Mouse (Mus musculus) liver, embryonic 12.5 days (tissue): ENCODE measurements at regions not wholly inside any gene's neighbourhood (a gene's known extent, or its start where the extent isn't known, plus 50 kb on each side); places are given as distances from the start of the nearest gene placed in this dataset.

Experiments used
- ATAC-seq: fragments of 200-750 bp; cut with Nextera tagmentation; 2 replicates; pipeline ENCODE4 v1.8.0; 2017; ENCODE audit warnings: moderate number of reproducible peaks, mild to moderate bottlenecking, moderate library complexity
- H3K27ac ChIP-seq: fragments of 300-500 bp; sonication (generic); 2 replicates; pipeline ENCODE4 v1.5.1; 2016; ENCODE audit warnings: mild to moderate bottlenecking
- H3K27me3 ChIP-seq: fragments of 300-500 bp; sonication (generic); replicated peaks from 2 replicates; pipeline ENCODE4 v1.6.1; 2016; ENCODE audit warnings: mild to moderate bottlenecking, moderate library complexity
- H3K36me3 ChIP-seq: fragments of 300-500 bp; sonication (generic); 2 replicates; pipeline ENCODE4 v1.6.1; 2016; ENCODE audit warnings: mild to moderate bottlenecking, moderate library complexity
- H3K4me1 ChIP-seq: fragments of 300-500 bp; sonication (generic); 2 replicates; pipeline ENCODE4 v1.6.1; 2016
- H3K4me2 ChIP-seq: fragments of 300-500 bp; sonication (generic); 2 replicates; pipeline ENCODE4 v1.6.1; 2016; ENCODE audit warnings: mild to moderate bottlenecking, moderate library complexity
- H3K4me3 ChIP-seq: fragments of 300-500 bp; sonication (generic); 2 replicates; pipeline ENCODE4 v1.5.1; 2016; ENCODE audit warnings: mild to moderate bottlenecking, moderate library complexity
- H3K9ac ChIP-seq: fragments of 300-500 bp; sonication (generic); 2 replicates; pipeline ENCODE4 v1.6.1; 2016; ENCODE audit warnings: mild to moderate bottlenecking, moderate library complexity
- H3K9me3 ChIP-seq: fragments of 300-500 bp; sonication (generic); replicated peaks from 2 replicates; pipeline ENCODE4 v1.6.1; 2016; ENCODE audit warnings: mild to moderate bottlenecking, moderate library complexity
- WGBS: fragments of 180-500 bp; shearing (Covaris S2); methylation state at CpG from one replicate; pipeline ENCODE4 v1.1.7; 2016; ENCODE audit not compliant: insufficient replicate concordance; 5-methylcytosine and 5-hydroxymethylcytosine counted together

DNA sequence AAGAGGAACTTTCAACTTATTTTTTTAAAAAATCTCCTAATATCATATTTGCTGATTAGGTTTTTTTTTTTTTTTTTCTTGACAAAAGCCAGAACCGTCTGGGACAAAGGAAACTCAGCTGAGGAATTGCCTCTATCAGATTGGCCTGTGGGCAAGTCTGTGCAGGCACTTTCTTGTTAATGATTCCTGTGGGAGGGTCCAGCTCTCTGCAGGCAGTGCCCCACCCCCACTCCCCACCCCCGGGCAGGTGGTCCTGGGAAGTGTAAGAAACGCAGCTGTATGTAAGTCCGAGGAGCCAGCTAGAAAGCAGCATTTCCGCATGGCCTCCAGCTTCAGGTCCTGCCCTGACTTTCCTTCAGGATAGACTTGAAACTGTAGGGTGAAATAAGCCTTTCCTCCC, 377.7 kb downstream of the Sox2 start:
- no peaks in the 10 kb centered on the region for H3K27me3 ChIP-seq
- no peak overlapping the region for H3K9ac ChIP-seq
- no peaks in the 10 kb centered on the region for H3K4me1 ChIP-seq
- no peak overlapping the region for H3K4me3 ChIP-seq
- no peaks in the 10 kb centered on the region for H3K36me3 ChIP-seq
- no peak overlapping the region for H3K27ac ChIP-seq
- no peak overlapping the region for H3K4me2 ChIP-seq
- H3K9me3 ChIP-seq = no peaks in the 10 kb centered on the region
- 21% methylated on average over 5 of the region's 5 CpGs for WGBS
- no peak for ATAC-seq

DNA sequence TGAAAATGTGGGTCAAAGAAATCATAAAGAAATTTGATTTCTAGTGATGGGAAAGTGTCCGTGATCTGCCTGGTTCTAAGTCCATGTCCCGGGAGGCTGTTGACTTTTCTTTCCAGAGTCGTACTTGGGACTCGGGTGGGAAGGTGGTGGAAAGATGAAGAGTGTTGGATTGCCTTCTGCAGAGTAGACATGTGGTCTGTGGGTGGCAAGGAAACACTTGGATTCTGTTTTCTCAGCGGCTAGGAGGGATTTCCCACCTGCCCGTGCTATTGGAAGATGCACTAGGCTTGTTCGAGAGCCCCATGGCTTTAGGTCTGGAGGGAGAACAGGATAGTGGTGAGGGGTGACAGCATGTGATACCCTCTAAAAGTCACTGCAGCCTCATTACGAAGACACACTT, 379.7 kb downstream of the Sox2 start:
- WGBS = 76% methylated on average over 8 of the region's 8 CpGs
- Histone ChIP-seq H3K27ac (no peak overlapping the region), H3K4me1 (no peaks in the 10 kb centered on the region), H3K4me2 (no peak overlapping the region), H3K27me3 (no peaks in the 10 kb centered on the region), H3K9ac (no peak overlapping the region), H3K9me3 (no peaks in the 10 kb centered on the region), H3K4me3 (no peak overlapping the region), H3K36me3 (no peaks in the 10 kb centered on the region)
- no peak for ATAC-seq

DNA sequence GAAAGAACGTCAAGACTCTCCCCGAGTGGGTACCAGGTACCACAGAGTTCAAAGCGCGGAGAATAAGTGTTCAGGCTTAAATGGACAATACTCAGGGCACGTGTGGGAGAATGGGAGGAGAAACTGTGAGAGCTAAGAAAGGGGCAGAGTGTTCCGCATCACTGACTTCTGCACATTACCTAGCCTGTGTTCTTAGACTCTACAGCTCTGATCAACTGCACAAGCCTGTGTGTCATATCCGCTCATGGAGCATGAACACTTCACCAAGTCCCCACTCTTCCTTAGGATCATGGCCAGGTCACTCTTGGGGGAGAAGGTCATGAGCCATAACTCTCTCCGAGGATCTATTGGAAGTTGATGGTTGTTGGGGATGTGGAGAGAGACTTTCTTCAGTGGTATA, 383.4 kb downstream of the Sox2 start:
- Histone ChIP-seq H3K4me1 (no peaks in the 10 kb centered on the region), H3K9ac (no peak overlapping the region), H3K27me3 (no peaks in the 10 kb centered on the region), H3K36me3 (no peaks in the 10 kb centered on the region), H3K27ac (no peak overlapping the region), H3K4me2 (no peak overlapping the region), H3K9me3 (no peaks in the 10 kb centered on the region), H3K4me3 (no peak overlapping the region)
- 72% methylated on average over 8 of the region's 8 CpGs for WGBS
- ATAC-seq = no peak

DNA sequence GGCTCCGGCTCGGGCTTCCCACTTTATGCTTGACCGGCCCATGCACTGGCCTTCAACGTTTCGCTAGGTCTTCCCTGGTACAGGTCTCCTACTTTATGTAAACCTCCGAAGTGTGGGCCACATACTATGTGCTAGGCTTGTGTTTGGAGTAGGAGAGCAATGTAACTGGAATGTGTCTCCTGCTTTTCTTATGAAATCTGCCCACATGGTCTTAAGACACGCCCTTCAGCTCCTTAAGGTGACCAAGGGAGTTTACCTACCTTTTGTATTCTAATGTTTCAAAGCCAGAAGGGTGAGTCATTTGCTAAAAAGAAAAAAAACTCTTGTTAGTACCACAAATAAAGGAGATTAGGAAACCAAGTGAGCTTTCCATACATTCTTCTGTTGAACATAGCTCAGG, 385.0 kb downstream of the Sox2 start:
- Histone ChIP-seq H3K27ac (no peak overlapping the region), H3K9me3 (no peaks in the 10 kb centered on the region), H3K9ac (no peak overlapping the region), H3K4me3 (no peak overlapping the region), H3K27me3 (no peaks in the 10 kb centered on the region), H3K4me1 (no peaks in the 10 kb centered on the region), H3K4me2 (no peak overlapping the region), H3K36me3 (no peaks in the 10 kb centered on the region)
- WGBS = 69% methylated on average over 7 of the region's 7 CpGs
- no peak for ATAC-seq

DNA sequence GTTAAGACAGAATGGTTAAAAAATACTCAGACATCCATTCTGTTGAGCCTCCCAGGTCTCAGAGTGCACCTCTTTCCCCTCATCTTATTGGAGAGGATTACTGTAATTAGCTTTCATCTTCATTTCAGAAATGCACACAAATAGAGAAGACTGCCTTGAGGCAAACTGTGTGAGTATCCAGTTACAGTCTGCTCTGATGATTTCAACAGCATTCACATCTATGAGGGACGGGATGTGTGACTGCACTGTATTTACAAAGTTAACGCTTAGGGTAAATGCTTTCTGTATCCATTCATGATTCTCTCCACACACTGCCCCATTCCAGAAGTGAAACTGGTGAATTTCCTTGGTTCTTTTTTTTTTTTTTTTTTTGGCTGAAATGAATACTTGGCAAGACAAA, 393.5 kb downstream of the Sox2 start:
- no peaks in the 10 kb centered on the region for H3K36me3 ChIP-seq
- no peak overlapping the region for H3K9ac ChIP-seq
- no peaks in the 10 kb centered on the region for H3K9me3 ChIP-seq
- no peak overlapping the region for H3K4me2 ChIP-seq
- no peak overlapping the region for H3K4me3 ChIP-seq
- WGBS = 53% methylated on average over 2 of the region's 2 CpGs
- ATAC-seq = no peak
- no peak overlapping the region for H3K27ac ChIP-seq
- H3K27me3 ChIP-seq = no peaks in the 10 kb centered on the region
- no peaks in the 10 kb centered on the region for H3K4me1 ChIP-seq

DNA sequence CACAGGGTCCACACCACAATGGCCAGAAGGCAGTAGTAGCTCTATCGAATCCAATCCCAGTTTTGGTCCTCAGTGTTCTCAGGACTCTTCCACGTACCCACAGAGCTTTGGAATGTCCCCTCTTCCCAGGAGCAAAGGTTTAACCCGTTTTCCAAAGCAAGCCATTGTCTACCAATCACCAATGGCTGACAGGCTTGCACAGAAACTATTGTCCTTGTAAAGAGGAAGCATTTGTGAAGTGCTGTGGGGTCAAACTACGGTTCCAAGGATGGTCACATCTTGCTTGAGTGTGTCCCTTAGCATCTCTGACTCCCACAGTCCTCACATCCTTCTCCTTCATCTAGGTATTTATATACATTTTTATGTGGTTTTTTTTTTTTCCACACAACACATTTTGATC, 409.2 kb downstream of the Sox2 start:
- no peak for ATAC-seq
- H3K27ac ChIP-seq = no peak overlapping the region
- 35% methylated on average over 4 of the region's 4 CpGs for WGBS

DNA sequence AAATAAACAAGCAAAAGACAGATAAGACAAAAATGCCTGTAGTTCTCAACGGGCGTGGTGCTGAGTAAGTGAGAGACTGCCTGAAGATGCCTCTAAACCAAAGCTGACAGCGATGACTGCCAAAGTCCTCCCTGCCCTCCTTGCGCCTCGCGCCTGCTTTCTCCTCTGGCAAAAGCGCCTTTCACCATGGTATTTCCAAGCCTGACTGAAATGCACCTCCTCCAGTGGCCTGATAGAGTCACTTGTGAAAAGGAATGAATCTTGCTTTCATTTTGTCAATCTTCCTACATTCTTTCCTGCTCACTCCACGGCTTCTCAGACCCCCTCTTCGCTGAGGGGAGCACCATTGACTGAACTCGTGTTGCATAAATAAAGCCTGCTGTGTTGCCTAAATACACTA, 409.8 kb downstream of the Sox2 start:
- Histone ChIP-seq H3K36me3 (no peaks in the 10 kb centered on the region), H3K4me2 (no peak overlapping the region), H3K4me3 (no peak overlapping the region), H3K27ac (no peak overlapping the region), H3K27me3 (no peaks in the 10 kb centered on the region), H3K9ac (no peak overlapping the region), H3K4me1 (no peaks in the 10 kb centered on the region), H3K9me3 (no peaks in the 10 kb centered on the region)
- no peak for ATAC-seq
- WGBS = 42% methylated on average over 10 of the region's 10 CpGs

More for the DNA sequence above, 409.2 kb downstream of the Sox2 start:
- H3K36me3 ChIP-seq = no peaks in the 10 kb centered on the region
- no peaks in the 10 kb centered on the region for H3K4me1 ChIP-seq
- no peaks in the 10 kb centered on the region for H3K9me3 ChIP-seq
- no peak overlapping the region for H3K4me2 ChIP-seq
- H3K4me3 ChIP-seq = no peak overlapping the region
- no peaks in the 10 kb centered on the region for H3K27me3 ChIP-seq
- no peak overlapping the region for H3K9ac ChIP-seq

DNA sequence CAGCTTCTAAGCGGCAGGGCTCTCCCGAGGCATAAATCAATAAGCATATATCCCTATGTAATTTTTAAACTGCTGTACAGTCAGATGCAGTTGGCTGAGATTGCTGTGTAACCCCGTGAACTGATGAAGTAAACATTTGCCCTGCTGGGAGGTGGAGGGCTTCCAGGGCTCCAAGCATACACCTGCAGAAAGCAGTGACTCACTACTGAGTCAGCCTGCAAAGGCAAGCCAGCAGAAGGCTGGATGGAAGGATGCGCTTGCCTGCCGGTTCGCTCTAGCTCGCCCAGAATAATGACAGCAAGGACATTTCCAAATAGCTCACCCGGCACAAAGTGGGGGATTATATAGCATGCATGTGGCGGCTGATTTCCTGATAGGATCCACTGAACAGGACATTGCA, 416.6 kb downstream of the Sox2 start:
- H3K27ac ChIP-seq = no peak overlapping the region
- no peak for ATAC-seq

DNA sequence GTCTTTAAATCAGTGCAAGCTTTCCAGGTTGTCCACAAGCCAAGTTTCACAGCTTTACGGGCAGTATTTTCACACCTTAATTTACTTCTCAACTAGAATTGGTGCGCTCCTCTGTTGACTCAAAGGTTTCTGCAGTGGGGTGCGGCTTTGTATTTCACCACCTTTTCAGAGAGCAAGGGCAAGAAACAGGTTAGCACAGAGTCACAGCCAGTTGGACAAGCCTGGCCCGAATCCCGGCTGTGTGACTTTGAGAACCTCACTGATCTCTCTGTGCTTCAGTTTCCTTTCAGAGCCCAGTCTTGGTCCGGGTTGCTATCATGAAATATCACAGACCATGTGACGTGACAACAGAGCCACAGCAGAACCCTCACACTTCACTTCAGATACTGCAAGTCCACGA, 418.4 kb downstream of the Sox2 start:
- no peak overlapping the region for H3K9ac ChIP-seq
- no peaks in the 10 kb centered on the region for H3K4me1 ChIP-seq
- H3K36me3 ChIP-seq = no peaks in the 10 kb centered on the region
- ATAC-seq = no peak
- H3K4me2 ChIP-seq = no peak overlapping the region
- H3K27me3 ChIP-seq = no peaks in the 10 kb centered on the region
- H3K4me3 ChIP-seq = no peak overlapping the region
- H3K27ac ChIP-seq = no peak overlapping the region
- H3K9me3 ChIP-seq = no peaks in the 10 kb centered on the region
- 75% methylated on average over 8 of the region's 8 CpGs for WGBS

More for the DNA sequence above, 416.6 kb downstream of the Sox2 start:
- Histone ChIP-seq H3K4me1 (no peaks in the 10 kb centered on the region), H3K9ac (no peak overlapping the region), H3K4me2 (no peak overlapping the region), H3K36me3 (no peaks in the 10 kb centered on the region), H3K9me3 (no peaks in the 10 kb centered on the region), H3K27me3 (no peaks in the 10 kb centered on the region), H3K4me3 (no peak overlapping the region)
- WGBS = 56% methylated on average over 9 of the region's 9 CpGs

DNA sequence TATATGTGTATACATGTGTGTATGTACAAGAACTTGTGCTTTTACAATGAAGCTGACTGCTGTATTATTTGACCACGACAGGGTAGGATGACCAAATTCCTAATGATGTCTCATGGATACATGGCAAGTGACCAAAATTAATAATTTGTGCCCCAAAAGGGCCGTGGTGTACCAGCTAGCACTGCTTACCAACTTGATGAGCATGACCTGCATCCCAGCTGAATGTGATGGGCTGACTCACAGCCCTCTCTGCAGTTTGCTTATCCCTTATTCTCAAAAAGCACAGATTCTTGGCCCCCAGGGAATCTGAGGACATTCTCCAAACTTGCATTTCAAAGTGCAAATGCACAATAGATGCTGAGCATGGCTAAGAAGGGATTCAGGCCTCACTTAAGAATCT, 420.8 kb downstream of the Sox2 start:
- H3K4me1 ChIP-seq = no peaks in the 10 kb centered on the region
- H3K4me2 ChIP-seq = no peak overlapping the region
- H3K27me3 ChIP-seq = no peaks in the 10 kb centered on the region
- no peak overlapping the region for H3K27ac ChIP-seq
- no peaks in the 10 kb centered on the region for H3K9me3 ChIP-seq
- WGBS = 31% methylated on average over 2 of the region's 2 CpGs
- no peak overlapping the region for H3K9ac ChIP-seq
- no peaks in the 10 kb centered on the region for H3K36me3 ChIP-seq
- ATAC-seq = no peak
- H3K4me3 ChIP-seq = no peak overlapping the region

DNA sequence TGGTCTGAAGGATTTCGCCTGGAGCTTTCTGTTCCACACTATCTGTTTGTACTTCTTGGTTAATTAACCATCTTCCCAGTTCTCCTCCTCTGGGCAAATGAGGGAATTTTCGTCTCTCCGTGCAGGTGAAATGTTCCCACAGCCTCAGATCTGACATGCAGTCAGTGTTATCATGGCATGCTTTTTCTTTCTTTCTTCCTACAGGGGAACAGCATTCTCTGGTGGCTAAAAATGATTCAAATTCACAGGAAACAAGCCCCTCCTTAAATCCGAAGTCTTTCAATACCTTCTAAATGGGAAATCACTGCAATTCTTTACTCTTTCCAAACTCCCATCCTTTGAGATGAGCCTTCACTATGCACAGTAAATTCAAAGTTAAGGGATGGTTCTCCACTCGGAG, 429.7 kb downstream of the Sox2 start:
- no peaks in the 10 kb centered on the region for H3K27me3 ChIP-seq
- H3K27ac ChIP-seq = no peak overlapping the region
- no peak for ATAC-seq
- no peaks in the 10 kb centered on the region for H3K9me3 ChIP-seq
- H3K36me3 ChIP-seq = no peaks in the 10 kb centered on the region
- no peak overlapping the region for H3K4me3 ChIP-seq
- no peak overlapping the region for H3K9ac ChIP-seq
- 40% methylated on average over 5 of the region's 5 CpGs for WGBS
- H3K4me1 ChIP-seq = no peaks in the 10 kb centered on the region
- H3K4me2 ChIP-seq = no peak overlapping the region

DNA sequence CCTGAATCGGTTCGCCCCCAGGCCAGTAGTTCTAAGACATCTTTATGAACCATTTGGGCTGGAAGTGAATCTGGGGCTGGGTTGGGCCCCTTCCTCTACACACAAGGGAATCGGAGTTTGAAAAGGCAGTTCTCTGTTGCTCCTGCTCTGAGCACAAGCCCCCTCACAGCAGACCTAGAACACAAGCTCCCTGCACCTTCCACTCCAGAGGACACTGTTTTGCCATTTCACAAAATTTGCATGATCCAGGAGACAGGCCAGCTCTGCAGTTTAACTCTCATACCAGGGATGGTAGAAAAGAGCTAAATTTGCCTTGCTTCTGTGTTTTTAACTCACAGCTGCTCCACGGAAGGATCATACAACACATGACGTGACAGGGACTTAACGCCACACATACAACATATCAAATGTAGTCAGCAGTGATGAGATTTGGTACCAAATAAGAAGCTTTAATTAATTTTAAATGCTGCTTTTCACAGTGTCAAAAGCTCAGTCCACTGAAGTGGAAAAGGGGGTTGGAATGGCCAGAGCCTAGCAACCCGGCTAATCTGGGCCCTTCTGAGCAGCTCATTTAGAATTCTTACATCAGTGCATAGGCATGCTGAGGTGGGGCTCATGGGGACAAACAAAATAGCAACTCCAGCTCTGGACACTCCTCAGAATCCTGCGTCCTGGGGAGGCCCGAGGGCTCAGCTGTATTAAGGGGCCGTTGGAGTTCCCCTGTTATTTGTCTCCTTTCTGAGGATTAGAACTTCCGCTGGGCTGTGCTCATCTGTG, 434.1 kb downstream of the Sox2 start:
- Histone ChIP-seq H3K27ac (no peak overlapping the region), H3K4me3 (no peak overlapping the region), H3K27me3 (no peaks in the 10 kb centered on the region), H3K4me1 (no peaks in the 10 kb centered on the region), H3K36me3 (no peaks in the 10 kb centered on the region), H3K9ac (no peak overlapping the region), H3K4me2 (no peak overlapping the region), H3K9me3 (no peaks in the 10 kb centered on the region)
- ATAC-seq = no peak
- 66% methylated on average over 11 of the region's 11 CpGs for WGBS
